Mouse (Mus musculus) limb, embryonic 14.5 days (tissue): ENCODE results near the gene Tk2. TPM values are rescaled to one million over a fixed set of nuclear protein-coding genes. Genes with fewer than 3 reads are reported as not detected.

Source experiments
- ATAC-seq: fragments of 200-750 bp; cut with Nextera tagmentation; 2 replicates; pipeline ENCODE4 v1.8.0; 2017; ENCODE audit warnings: low read depth, moderate number of reproducible peaks, moderate TSS enrichment; ENCODE audit not compliant: low FRiP score
- DNase-seq: peaks from one replicate; pipeline ENCODE4 v3.0.0-alpha.2; 2015; ENCODE audit warnings: low spot score
- H3K27ac ChIP-seq: fragments of 300-500 bp; sonication (generic); replicated peaks from 2 replicates; pipeline ENCODE4 v1.5.1; 2014; ENCODE audit warnings: low read depth, mild to moderate bottlenecking, low read length, moderate library complexity, mixed read lengths
- H3K27me3 ChIP-seq: fragments of 300-500 bp; sonication (generic); 2 replicates; pipeline ENCODE4 v1.6.1; 2014; ENCODE audit warnings: low read length, mixed read lengths; ENCODE audit not compliant: control insufficient read depth, insufficient read depth
- H3K36me3 ChIP-seq: fragments of 300-500 bp; sonication (generic); 2 replicates; pipeline ENCODE4 v1.6.1; 2014; ENCODE audit warnings: mild to moderate bottlenecking, low read length, moderate library complexity, mixed read lengths; ENCODE audit not compliant: control insufficient read depth, insufficient read depth
- H3K4me1 ChIP-seq: fragments of 300-500 bp; sonication (generic); 2 replicates; pipeline ENCODE4 v1.6.1; 2014; ENCODE audit warnings: antibody characterized with exemption, low read length, mixed read lengths; ENCODE audit not compliant: control insufficient read depth, insufficient read depth
- H3K4me2 ChIP-seq: fragments of 300-500 bp; sonication (generic); replicated peaks from 2 replicates; pipeline ENCODE4 v1.6.1; 2014; ENCODE audit warnings: low read depth, mild to moderate bottlenecking, low read length, moderate library complexity; ENCODE audit not compliant: severe bottlenecking
- H3K4me3 ChIP-seq: fragments of 300-500 bp; sonication (generic); replicated peaks from 2 replicates; pipeline ENCODE4 v1.5.1; 2014; ENCODE audit warnings: low read length
- H3K9ac ChIP-seq: fragments of 300-500 bp; sonication (generic); 2 replicates; pipeline ENCODE4 v1.6.1; 2014; ENCODE audit warnings: mild to moderate bottlenecking, low read depth, low read length, moderate library complexity; ENCODE audit not compliant: severe bottlenecking
- H3K9me3 ChIP-seq: fragments of 300-500 bp; sonication (generic); 2 replicates; pipeline ENCODE4 v1.6.1; 2016; ENCODE audit warnings: low read length; ENCODE audit not compliant: control insufficient read depth
- POLR2A ChIP-seq: fragments of 200-500 bp; IDR thresholded peaks from 2 replicates; pipeline ENCODE4 v1.8.0; 2012; ENCODE audit warnings: inconsistent platforms, mild to moderate bottlenecking, moderate library complexity, borderline replicate concordance; ENCODE audit not compliant: insufficient read depth, insufficient read length; ENCODE audit errors: extremely low read depth
- WGBS: fragments of 180-500 bp; shearing (Covaris S2); extraction: QIAGEN DNeasy Blood & Tissue Kit; methylation state at CpG from one replicate; pipeline ENCODE4 v1.1.7; 2014; 5-methylcytosine and 5-hydroxymethylcytosine counted together
- polyA plus RNA-seq, 2 experiments: library from polyadenylated mRNA; depleted of rRNA in 1 of 2; stranded (reverse) in 1 of 2; unstranded in 1 of 2; fragments of >200 nt; fragmentation: Nextera tagmentation in 1 of 2; extraction: Ambion mirVana in 1 of 2; gene quantifications; 2 replicates each; pipeline versions ENCODE4 v1.2.1 to v1.2.3; 2012 to 2014

The Tk2 gene
- polyA plus RNA-seq, 2 experiments, result 18.5 to 19.2 TPM

- TF ChIP-seq POLR2A, result no peak
These were observed 4.7 kb upstream of the Tk2 start for GRCm38 (mm10) chr8:104253016-104253415.

GRCm38 (mm10) chr8:104251461-104251860, 3.1 kb upstream of the Tk2 start:
- peaks cover 10% of the 10 kb centered on the region for H3K4me1 ChIP-seq
- H3K36me3 ChIP-seq, result no peaks in the 10 kb centered on the region
- H3K4me2 ChIP-seq, result peak overlapping the region; percentile 86
- ATAC-seq (no peak), DNase-seq (no peak)
- H3K4me3 ChIP-seq, result peak overlapping the region; percentile 56
- WGBS, result 0% methylated on average over 7 of the region's 7 CpGs
- no peaks in the 10 kb centered on the region for H3K9me3 ChIP-seq
- no peaks in the 10 kb centered on the region for H3K27me3 ChIP-seq
- no peak for TF ChIP-seq POLR2A
- peak overlapping the region; percentile 58 for H3K9ac ChIP-seq
- no peak overlapping the region for H3K27ac ChIP-seq

More at GRCm38 (mm10) chr8:104253016-104253415, 4.7 kb upstream of the Tk2 start:
- peaks cover 5% of the 10 kb centered on the region for H3K4me1 ChIP-seq
- H3K9me3 ChIP-seq, result no peaks in the 10 kb centered on the region
- WGBS, result 85% methylated on average over 3 of the region's 3 CpGs
- H3K4me3 ChIP-seq, result no peak overlapping the region
- no peak overlapping the region for H3K4me2 ChIP-seq
- no peak overlapping the region for H3K9ac ChIP-seq
- peaks cover 4% of the 10 kb centered on the region for H3K36me3 ChIP-seq
- ATAC-seq (no peak), DNase-seq (no peak)
- H3K27me3 ChIP-seq, result no peaks in the 10 kb centered on the region
- H3K27ac ChIP-seq, result no peak overlapping the region

- DNase-seq, result peak; percentile 92
- H3K36me3 ChIP-seq, result no peaks in the 10 kb centered on the region
- TF ChIP-seq POLR2A, result peak; percentile 88; the same call in 1 of the 2 replicates
- no peaks in the 10 kb centered on the region for H3K27me3 ChIP-seq
- H3K4me2 ChIP-seq, result peak within 1 kb of the TSS; percentile 86
- H3K4me3 ChIP-seq, result peak within 1 kb of the TSS; percentile 56
- peak; percentile 83 for ATAC-seq
- peaks cover 10% of the 10 kb centered on the region for H3K4me1 ChIP-seq
- H3K9ac ChIP-seq, result peak within 1 kb of the TSS; percentile 58
- 4% methylated on average over 41 of the region's 41 CpGs for WGBS
- H3K27ac ChIP-seq, result peak within 1 kb of the TSS; percentile 75
- no peaks in the 10 kb centered on the region for H3K9me3 ChIP-seq
These were observed 2.3 kb upstream of the Tk2 start, which contains the start of gene Cklf for GRCm38 (mm10) chr8:104250439-104251367. Gene Cklf (plus strand): TSS chr8:104250861.

- H3K4me3 ChIP-seq, result no peak overlapping the region
- WGBS, result 87% methylated on average over 7 of the region's 7 CpGs
- H3K9ac ChIP-seq, result no peak overlapping the region
- TF ChIP-seq POLR2A, result no peak
- ATAC-seq, result no peak
- no peak overlapping the region for H3K4me2 ChIP-seq
- DNase-seq, result no peak
- 0 out of 2 replicates have a peak, but pooled peaks cover 7% of the 10 kb centered on the region for H3K36me3 ChIP-seq
- H3K4me1 ChIP-seq, result peaks cover 10% of the 10 kb centered on the region
- H3K27me3 ChIP-seq, result no peaks in the 10 kb centered on the region
- no peaks in the 10 kb centered on the region for H3K9me3 ChIP-seq
- H3K27ac ChIP-seq, result no peak overlapping the region
These were observed 1.2 kb upstream of the Tk2 start for GRCm38 (mm10) chr8:104249442-104249996.

- Histone ChIP-seq H3K4me3 (peak overlapping the region; percentile 80), H3K9ac (peak overlapping the region; percentile 74), H3K27me3 (no peaks in the 10 kb centered on the region), H3K36me3 (peaks cover 15% of the 10 kb centered on the region), H3K4me2 (peak overlapping the region; percentile 83), H3K4me1 (peaks cover 10% of the 10 kb centered on the region), H3K27ac (no peak overlapping the region; the same call in 1 of the 2 replicates), H3K9me3 (no peaks in the 10 kb centered on the region)
- no peak for DNase-seq
- ATAC-seq, result peak; percentile 1; the same call in 1 of the 2 replicates
- WGBS, result 2% methylated on average over 11 of the region's 11 CpGs
- TF ChIP-seq POLR2A, result no peak
These were observed 466 bp downstream of the Tk2 start for GRCm38 (mm10) chr8:104247908-104248275.
